Mouse (Mus musculus): Measurements from ENCODE around the gene Ltb4r2.

The Ltb4r2 gene

GRCm38 (mm10) chr14:55780736-55781135 is 19.5 kb downstream of the Ltb4r2 start:
- DNase-seq (ENCODE audit: low read depth, low spot score), result no peak

- DNase-seq (ENCODE audit: low read depth, low spot score), result peak; percentile 61
Measured at GRCm38 (mm10) chr14:55781310-55781709, 20.1 kb downstream of the Ltb4r2 start.

GRCm38 (mm10) chr14:55782361-55782960 is 21.2 kb downstream of the Ltb4r2 start:
- no peak for DNase-seq (ENCODE audit: low read depth, low spot score)

DNA sequence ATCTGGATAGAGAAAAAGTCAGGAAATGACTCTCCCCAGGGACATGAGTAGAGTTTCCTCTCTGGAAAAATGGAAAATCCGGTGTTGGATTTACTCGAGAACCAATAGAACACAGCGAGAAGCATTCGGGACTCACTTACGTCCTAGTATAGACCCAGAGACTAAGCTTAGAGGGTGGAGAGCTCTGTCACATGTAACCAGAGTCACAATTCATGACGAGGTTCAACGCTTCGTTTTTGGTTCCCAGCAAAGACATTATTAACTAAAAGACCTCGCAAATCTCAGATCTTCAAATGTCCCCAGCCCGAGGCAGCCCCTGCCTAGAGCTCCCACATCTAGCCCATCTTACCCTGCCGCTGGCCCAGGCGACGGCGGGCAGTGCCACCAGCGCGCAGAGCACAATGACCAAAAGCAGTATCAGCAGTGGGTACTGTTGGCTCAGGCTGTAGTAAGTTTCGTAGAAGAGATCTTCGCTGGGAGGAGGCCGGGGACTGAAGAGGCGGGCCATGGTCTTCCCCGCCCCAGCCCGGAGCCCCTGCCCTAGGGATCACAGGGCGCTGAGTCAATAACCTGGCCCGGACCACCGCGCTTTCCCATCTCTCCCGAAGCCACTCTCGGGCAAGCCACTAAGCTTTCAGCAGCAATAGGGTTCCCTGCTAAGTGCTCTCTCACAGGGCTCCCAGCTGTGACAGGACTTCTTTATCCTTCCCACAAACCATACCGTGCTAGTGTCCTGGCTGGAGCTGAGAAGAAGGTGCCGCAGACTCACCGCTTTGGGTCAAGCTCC is 22.1 kb downstream of the Ltb4r2 start:
- no peak for DNase-seq (ENCODE audit: low read depth, low spot score)

GRCm38 (mm10) chr14:55783958-55784235 is 22.7 kb downstream of the Ltb4r2 start, which contains the start of gene Adcy4:
Gene Adcy4 (minus strand): TSS chr14:55784095.
- DNase-seq (ENCODE audit: low read depth, low spot score), result no peak

DNA sequence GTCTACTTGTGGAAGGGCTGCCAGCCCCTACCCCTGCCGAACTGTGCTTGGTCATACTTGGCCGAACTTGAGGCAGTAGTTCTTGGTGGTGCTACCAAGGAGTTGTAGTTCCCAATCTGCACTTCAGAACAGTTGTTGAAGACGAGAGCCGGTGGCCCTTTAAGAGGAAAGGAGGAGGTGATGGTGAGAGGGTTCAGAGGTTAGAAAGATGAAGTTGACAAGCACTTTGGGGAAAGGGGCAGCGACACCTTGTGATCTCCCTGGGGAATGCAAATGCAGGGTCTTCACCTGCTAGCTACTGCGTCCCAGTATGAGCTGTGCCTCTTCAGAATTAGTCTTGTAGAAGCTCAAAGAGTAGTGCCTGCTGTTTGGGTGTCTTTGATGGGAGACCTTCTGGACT is 24.0 kb downstream of the Ltb4r2 start:
- DNase-seq (ENCODE audit: low read depth, low spot score), result no peak

DNA sequence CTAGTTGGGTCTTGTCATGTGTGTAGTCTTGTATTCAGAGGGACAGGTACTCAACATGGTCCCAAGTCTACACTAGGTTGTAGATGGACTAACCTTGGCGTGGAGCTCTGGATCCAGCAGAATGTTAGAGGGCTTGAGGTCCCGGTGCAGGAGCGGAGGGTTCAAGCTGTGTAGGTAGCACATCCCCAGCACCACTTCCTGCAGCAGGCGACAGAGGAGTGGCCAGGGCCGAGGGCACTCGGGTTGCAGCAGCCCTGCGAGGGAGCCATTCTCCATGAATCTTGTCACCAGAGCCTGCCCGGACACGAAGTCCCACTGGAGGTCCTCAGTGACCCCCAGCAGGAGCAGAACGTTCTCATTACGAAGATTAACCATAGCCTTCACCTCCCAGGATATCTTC is 26.5 kb downstream of the Ltb4r2 start:
- DNase-seq (ENCODE audit: low read depth, low spot score), result no peak

DNA sequence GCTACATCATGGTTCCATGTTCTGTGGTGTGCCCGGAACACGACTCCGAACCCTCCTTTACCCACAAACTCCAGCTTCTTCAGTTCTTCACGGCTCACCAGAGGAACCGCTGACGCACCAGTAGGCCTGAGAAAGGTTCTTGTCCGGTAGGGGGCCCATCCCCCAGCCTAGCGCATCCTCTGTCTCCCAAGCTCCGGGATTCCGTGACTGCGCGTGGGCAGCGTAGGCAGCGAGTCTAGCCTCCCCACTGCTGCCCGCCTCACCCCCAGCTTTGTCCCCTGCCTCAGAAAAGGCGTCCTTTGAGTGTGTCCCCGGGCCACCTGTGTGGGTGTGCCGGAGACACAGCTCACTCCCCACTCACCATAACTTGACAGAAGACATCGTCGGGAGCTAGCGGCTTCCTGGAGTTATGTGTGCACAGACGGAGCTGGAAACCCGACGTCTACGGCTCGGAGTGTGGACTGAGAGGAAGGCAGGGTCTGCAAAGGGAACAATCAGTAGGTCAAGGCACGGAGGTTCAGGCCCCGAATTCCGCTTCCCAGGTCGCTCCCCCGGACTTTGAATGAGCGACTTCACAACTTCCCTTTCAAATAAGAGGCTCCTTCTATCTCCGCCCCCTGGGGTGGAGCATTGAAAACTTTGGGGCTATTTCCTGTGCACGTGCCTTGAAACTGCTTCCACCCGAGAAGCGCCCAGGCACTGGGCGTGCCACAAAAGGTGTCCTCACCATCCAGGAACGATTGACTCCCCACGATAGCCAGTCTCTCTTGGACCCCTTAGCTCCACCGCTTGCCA is 27.2 kb downstream of the Ltb4r2 start, which contains the start of gene Ripk3:
TSS of gene Ripk3 (minus strand) at position 610 of the 795 bp plus-strand sequence.
- DNase-seq (ENCODE audit: low read depth, low spot score), result no peak

DNA sequence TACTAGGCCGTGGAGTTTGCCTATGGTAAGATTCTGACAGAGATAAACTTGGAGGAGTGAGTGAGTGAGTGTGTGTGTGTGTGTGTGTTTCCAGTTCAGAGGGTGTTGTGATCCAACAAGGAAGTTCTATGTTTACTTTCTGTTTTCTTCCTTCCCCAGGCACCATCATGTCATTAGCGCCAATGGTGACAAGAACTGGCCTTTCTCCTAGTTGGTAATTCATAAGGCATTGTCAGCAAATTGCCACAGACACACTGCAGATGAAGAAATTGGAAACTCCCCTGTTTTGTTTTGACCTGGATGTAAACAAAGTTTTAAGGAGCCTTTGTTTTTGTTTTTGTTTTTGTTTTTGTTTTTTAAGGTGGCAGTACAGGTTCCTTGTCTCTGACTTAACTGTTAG is 32.2 kb downstream of the Ltb4r2 start:
- no peak for DNase-seq (ENCODE audit: low read depth, low spot score)

DNA sequence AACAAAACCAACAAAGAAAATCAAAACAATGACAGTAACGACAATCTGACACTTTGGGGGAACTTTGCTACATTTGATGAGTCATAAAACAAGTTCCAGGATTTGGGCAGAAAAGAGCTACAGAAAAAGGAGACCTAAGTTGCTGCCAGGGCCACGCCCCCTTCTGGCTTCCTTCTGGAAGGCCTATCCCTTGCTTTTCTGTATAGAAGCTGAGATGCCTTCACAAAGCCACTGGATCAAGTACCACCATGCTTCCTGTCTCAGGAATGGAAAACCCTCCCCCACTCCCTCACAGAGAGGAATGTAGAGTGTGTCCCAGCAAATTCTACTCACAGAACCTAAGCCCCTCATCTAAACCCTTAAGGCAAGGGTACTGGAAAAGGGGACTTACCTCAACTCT is 32.7 kb downstream of the Ltb4r2 start:
- DNase-seq (ENCODE audit: low read depth, low spot score), result no peak

- no peak for DNase-seq (ENCODE audit: low read depth, low spot score)
Measured at GRCm38 (mm10) chr14:55795380-55796163, 34.3 kb downstream of the Ltb4r2 start.
